Mouse (Mus musculus) spleen, postnatal 10 days (tissue): ENCODE results near the gene Inhbc.
"Not testable (repeated sequence)": the region's sequence is repeated elsewhere in the genome, so short reads cannot be mapped to it uniquely, and the experiment has no call there.

Experiments used
- DNase-seq, 2 experiments: peaks; one replicate each; pipeline ENCODE4 v3.0.0; 2021 to 2022; ENCODE audit warnings: low spot score in 2 of 2

The Inhbc gene

DNA sequence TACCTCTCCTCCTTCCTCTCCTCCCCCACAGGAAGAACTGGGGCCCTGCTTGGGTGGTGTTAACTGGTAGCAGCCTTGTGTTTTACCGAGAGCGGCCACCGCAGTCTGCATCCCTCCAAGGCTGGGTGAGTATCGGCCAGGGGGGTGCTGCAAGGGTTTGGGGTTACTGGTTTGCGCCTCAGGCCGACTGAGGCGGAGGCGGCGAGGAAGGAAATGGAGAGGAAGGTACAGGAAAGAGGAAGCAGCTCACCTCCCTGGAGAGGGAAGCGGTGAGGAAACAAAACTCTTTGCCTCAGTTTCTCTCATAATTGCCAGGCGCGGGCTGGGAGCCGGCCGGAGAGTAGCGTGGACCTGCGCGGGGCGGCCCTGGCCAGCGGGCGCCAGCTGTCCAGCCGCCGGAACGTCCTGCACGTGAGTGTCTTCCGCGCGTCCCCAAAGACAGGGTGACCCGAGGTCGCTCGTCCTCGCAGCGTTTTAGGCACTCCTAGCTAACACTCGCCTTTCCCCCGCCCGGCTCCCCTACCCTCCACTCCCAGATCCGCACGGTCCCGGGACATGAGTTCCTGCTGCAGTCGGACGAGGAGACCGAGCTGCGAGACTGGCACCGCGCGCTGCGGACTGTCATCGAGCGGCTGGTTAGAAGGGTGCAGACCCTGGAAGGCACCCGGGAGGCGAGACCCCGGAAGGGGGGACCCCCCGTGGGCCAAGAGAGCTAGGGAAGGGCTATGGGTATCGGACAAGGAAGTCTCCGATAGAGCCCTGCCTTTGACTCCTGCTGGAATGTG lies 44.0 kb downstream of the Inhbc start:
- DNase-seq = peak in 1 of 2 experiments; percentile 57

DNA sequence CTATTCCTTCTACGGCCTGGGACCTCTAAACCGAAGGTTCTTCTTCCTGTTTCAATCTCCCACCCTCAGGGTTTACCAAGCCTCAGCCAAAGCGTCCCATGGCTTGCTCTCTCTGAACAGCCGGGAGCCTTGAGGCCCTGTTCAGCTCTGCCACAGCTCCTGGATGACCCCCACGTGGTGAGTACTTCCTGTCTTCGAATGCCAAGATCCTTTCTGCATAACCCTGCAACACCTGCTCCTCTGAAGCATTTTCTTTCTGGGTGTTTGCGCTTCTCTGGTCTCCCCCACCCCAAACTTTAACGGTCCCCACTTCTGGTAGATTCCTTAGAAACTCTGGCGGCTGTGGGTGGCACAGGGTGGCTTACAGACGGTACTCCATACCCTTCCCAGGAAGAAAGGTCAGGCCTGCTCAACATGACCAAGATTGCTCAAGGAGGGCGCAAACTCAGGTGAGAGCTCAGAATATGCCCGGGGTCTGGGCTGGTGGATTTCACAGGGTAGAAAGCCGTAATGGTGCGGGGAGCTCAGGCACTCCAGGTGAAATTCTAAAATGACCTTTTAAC lies 44.7 kb downstream of the Inhbc start:
- DNase-seq = no peak

DNA sequence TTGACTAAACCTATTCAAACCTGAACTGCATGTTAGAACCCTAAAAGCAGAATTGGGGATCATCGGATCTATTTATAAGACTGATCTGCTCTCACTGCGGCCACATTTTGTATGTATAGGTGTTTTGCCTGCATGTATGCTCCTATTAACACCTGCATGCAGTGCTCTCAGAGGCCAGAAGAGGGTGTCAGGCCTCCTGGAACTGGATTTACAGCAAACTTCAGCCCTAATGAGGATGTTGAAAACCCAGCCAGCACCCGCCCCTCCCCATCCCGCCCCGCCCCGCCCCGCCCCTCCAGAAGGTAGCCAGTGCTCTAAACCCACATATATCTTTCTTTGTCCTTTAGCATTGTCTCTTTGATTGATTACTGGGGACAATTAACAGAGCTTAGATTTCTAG lies 45.7 kb downstream of the Inhbc start:
- peak in 1 of 2 experiments; percentile 85 for DNase-seq

DNA sequence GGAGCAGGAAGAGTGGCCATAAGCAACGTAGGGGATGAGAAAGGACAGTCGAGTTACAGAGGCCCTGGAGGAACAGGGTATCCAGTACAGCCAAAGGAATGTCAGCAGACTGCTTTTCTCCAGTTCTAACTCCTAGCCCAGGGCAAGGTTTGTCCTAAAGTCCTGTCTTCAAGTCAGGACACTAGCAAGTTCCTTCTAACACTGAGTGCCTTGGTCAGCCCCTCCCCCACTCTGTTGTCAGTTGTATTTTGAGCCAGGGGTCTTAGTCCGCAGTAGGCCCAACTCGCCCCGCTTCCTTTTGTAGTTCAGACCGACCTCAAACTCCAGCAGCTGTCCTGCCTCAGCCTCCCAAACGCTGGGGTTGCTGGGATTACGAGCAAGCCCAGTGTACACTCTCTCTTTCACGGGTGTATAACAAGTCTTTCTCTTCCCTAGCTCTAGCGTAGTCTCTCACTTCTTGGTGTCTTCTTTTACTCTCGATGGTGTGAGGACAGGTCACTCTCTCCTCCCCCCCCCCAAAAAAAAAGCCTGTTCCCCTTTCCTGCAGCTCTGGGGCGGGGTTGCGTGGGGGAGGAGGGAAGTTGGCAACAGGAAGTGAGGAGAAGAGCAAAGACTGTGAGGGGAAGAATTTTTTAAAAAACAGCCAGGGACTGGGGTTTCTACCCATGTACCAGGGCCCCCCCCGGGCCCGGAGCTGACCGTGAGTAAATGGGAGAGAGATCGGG lies 46.9 kb downstream of the Inhbc start:
- peak in 1 of 2 experiments; percentile 64 for DNase-seq

DNA sequence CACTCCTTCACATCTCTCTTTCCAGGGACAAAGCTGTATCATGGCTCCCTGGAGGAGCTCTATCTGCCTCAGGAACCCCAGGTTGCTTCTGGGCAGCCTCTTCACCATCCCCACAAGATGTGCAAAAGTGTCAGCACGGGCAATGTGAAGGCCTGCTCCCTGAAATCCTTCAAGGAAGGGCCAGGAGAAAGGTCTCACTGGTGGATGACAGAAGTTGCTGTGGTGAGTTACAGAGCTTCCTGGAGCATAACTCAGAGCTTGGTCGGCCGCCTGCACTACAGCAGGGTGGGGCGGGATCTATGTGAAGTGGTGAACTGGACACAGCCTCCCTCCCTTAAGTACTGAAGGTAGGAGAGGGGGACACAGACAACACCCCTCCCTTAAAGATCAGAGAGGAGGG lies 47.6 kb downstream of the Inhbc start:
- DNase-seq = no peak

DNA sequence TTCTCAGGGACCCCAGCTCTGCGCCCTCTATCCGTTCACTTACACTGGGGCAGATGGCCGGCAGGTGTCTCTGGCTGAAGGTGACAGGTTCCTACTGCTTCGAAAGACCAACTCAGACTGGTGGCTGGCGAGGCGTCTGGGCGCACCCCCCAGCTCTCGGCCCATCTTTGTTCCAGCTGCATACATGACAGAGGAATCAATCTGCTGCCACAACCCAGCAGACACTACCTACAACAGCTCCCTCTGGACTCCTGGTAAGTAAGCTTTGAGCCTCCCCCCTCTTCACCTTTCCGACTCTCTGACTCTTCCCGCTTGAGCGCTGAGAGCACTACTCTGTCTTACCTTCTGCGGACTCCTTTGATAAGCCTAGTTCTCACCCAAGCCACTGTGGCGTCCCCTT lies 48.1 kb downstream of the Inhbc start:
- no peak for DNase-seq

DNA sequence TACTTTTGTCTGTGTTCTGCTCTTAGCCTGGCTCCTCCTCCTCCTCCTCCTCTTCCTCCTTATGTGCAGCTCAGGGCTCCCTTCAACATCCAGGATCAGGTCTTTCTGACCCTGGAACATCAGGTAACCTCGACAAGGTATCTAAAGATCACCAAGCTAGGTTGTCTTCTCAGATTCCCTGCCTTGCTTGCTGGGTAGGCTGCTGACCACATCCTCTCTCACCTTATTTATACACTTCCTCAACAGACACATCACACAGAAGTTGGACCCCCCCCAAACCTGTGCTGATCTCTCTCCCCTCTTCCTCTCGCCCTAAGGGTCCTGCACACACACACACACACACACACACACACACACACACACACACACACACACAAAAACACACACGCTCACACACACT lies 48.6 kb downstream of the Inhbc start, which contains the start of gene Arhgap9:
Arhgap9 (plus strand) TSS at position 344 of the 400 bp plus-strand sequence.
- no peak for DNase-seq

DNA sequence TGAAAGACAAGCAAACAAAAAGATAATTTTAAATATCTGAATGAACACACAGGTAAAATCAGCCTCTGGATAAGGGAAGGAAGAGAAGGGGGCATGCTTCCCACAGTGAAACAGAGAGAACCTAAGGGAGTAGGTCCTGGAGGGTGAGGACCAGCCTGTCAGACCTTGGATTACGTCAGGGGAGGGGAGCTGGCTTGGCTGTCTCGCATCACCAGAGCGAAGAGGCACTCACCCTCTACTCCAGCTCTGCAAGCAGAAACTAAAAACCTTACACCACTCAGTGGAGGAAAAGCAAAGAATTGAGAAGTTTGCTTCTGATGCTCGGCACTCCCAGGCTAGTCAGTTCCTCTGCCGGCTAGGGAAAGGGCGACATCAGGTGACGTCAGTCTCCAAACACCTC lies 50.3 kb downstream of the Inhbc start:
- DNase-seq = no peak

DNA sequence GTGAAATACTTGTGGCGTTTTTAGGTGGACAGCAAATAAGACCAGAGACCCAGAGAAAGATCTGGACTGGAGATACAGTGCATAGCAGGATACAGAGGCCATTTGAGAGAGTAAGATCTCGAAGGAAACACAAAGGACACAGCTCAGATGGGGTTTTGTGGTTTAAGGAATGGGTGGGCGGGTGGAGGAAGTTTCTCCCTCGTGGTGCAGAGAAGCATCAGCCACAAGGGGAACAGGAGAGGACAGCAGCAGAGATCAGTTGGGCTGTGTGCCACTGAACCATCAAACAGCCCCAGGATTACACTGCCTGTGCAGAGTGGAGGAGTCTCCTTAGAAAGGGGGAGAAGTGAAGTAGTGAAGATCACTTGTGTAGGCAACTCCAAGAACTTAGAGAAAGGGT lies 52.2 kb downstream of the Inhbc start:
- DNase-seq = no peak

DNA sequence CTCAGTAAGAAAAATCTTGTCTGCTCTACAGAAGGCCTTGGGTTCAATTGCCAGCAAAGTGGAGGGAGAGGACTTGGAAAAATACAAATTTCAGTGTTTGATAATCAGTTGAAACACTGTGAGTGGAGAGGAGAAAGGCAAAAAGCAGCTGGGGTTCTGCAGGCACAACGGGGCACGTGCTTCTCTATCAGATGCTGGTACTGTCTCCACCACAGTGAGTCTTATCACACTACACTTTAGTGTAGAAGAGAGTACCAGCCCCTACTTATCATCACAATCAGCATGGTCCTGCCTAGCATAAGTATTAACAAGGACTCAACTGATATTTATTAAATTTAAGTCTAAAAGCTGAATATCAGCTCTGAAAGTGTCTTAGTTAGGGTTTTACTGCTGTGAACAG lies 53.0 kb downstream of the Inhbc start:
- DNase-seq = no peak

DNA sequence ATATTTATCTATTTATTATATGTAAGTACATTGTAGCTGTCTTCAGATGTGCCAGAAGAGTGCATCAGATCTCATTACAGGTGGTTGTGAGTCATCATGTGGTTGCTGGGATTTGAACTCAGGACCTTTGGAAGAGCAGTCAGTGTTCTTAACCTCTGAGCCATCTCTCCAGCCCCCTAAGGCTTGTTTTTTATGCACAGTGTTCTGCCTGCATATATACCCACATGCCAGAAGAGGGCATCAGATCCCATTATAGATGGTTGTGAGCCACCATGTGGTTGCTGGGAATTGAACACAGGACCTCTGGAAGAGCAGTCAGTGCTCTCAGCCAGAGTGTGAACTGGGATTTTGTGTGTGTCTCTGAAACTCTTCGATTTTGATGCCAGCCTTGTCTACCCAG lies 55.3 kb downstream of the Inhbc start:
- not testable (repeated sequence) for DNase-seq

DNA sequence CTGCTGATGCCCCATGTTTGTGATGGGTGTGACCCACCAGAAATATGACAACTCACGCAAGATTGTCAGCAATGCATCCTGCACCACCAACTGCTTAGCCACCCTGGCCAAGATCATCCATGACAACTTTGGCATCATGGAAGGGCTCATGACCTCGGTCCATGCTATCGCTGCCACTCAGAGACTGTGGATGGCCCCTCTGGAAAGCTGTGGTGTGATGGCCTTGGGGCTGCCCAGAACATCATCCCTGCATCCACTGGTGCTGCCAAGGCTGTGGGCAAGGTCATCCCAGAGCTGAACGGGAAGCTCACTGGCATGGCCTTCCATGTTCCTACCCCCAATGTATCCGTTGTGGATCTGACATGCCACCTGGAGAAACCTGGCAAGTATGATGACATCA lies 56.7 kb downstream of the Inhbc start:
- DNase-seq = not testable (repeated sequence)

DNA sequence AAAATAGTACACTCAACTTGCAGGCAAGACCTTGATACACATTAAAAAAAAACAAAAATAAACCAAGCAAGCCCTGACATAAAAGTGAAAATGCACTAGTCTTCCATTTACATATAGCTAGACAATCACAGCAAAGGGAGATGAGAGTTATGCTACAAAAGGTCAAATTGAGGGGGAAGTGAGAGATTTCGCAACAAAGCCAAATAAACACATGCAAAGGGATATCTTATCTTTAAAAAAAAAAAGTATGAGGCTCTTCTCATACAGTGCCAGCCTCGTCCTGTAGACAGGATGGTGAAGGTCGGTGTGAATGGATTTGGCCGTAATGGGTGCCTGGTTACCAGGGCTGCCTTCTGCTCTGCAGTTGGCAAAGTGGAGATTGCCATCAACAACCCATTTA lies 57.4 kb downstream of the Inhbc start:
- DNase-seq = no peak

DNA sequence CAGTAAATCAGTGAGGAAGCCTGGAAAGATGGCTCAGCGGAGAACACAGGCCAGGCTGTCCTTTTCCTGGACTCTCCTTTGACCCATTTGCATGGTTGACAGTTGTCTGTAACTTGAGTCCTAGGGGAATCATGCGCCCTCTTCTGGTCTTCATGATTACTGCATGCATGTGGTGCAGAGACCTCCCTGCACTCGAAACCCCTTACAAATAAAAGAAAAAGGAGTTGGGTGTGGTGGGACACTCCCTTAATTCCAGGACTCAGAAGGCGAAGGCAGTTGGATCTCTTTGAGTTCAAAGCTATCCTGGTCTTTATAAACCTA lies 57.9 kb downstream of the Inhbc start:
- peak; percentile 86 to 89 for DNase-seq

DNA sequence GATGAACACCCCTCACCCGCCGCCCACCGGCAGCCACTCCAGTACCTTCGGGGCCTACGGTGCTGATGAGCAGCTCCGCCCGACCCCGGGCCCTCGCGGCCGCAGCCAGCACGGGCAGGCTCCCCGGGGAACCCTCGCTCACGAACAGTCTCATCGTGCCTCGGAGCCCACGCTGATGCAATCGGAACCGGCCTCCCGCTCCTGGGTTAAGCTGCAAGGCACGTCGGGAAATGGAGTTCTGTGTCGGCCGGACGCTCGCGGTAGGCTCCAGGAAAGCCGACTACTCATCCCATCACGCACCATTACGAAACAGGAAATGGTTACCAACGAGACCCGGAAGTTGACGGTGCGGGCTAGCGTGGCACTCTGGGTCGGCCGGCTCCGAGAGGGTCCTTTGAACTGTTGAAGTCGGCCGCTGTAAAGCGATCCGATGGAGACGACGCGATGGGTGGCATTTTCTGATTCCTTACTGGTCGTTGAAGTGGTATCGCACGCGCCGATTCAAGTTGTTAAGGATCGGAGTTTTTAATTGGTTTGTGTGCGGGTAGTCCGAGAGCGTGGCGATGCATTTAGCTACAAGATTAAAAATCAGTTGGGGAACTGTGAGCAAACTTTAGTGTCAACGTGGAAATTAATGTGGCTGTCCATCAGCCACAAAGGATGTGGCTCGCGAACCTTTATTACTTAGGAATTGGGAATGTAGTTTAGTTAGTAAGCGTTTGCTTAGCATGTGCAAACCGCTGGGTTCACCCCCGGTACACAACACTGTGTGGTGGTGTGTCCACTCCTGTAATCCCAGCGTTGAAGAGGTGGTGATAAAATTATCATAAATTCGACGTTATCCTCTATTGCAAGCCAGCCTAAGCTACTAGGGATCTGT lies 58.5 kb downstream of the Inhbc start, which contains the start of gene Mars:
Mars (minus strand) TSS at position 311 of the 880 bp plus-strand sequence.
- peak; percentile 86 to 94 for DNase-seq

DNA sequence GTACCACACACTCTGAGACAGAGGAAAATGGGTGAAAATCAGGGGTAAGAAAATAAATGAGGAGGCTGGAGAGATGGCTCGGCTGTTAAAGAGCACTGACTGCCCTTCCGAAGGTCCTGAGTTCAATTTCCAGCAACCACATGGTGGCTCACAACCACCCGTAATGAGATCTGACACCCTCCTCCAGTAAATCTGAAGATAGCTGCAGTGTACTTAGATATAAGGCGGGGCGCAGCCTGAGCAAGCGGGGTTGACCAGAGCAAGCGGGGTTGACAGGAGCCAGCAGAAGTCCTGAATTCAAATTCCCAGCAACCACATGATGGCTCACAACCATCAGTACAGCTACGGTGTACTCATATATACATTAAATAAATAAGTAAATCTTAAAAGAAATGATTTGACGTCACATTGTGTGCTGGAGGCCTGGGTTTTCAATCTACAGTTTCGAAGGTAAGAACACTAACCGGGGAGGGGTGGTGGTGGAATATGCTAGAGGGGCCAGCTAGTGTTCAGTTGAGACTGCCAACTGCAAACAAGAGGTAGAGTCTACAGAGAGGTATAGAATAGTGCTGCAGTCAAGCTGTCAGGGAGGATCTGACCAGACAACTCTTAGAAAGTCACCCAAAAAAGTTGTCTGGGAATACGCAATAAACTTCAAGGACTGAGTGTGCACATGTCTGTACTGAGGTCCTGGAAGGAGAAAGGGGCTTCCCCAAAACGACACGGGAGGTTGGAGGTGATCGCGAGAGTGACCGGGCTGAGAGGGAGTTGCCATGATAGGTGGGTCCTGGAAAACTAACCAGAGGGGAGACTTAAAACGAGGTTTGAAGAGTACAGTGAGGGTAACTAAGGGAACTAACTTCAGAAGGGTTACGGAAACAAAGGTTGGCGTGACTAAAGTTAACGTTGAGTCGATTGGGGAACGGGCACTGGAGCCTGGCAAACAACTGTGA lies 59.4 kb downstream of the Inhbc start:
- peak; percentile 50 to 53 for DNase-seq

DNA sequence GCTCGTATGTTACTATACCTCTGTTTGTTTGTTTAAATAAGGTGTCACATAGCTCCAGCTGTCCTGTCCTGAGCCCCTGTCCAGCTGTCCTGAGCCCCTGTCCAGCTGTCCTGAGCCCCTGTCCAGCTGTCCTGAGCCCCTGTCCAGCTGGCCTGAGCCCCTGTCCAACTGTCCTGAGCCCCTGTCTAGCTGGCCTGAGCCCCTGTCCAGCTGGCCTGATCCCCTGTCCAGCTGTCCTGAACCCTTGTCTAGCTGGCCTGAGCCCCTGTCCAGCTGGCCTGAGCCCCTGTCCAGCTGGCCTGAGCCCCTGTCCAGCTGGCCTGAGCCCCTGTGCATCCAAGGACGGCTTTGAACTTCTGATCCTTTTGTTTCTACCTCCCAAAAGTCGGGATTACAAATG lies 61.1 kb downstream of the Inhbc start:
- not testable (repeated sequence) for DNase-seq
